In the genomic region with DNA sequence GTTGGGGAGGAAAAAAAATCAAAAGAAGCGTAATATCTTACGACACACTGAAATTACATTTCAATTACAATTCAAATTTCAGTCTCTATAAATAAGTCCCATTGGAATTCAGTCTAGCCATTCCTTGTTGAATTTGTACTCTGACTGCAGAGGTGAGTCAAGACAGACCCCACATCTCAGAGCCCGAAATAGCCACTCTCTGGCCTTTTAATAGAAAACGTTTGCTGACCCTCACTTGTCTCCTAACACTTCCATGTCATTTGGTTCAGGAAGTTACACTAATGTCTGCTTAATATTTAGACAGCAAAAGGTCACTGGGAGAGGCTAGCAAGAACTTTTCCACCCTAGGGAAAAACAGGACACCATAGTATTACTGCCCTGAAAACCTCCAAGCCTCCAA, we compare ENCODE assay signal across 22 mouse cellular contexts.
DNase-seq lines count a peak whose midpoint lies in the region; ATAC-seq and TF ChIP-seq lines count a peak whose summit lies in the region.
"Had no signal": no experiment of that assay in that cellular context is flagged by ENCODE, and none has a peak within 500 bp of the region (broad histone marks: within the 10 kb centered on the region; RNA-seq: fewer than 3 reads in every experiment).

No protein-coding gene starts in this region.

- 43% methylated on average over 4 of the region's 4 CpGs for WGBS in heart, embryonic 13.5 days
- 46% methylated on average over 4 of the region's 4 CpGs for WGBS in lung, embryonic 14.5 days
- WGBS in lung, adult 2 months, result 54% methylated on average over 4 of the region's 4 CpGs
- WGBS in forebrain, embryonic 10.5 days, result 85% methylated on average over 4 of the region's 4 CpGs

- H3K4me1 ChIP-seq in heart, embryonic 13.5 days, result peaks cover 16% of the 10 kb centered on the region
- no peaks in the 10 kb centered on the region for H3K4me1 ChIP-seq in lung, embryonic 14.5 days (ENCODE audit: insufficient read depth)
- no peaks in the 10 kb centered on the region for H3K4me1 ChIP-seq in lung, adult 2 months (ENCODE audit: control insufficient read depth, insufficient read depth, low read length)
- H3K4me1 ChIP-seq in forebrain, embryonic 10.5 days, result no peaks in the 10 kb centered on the region
- H3K4me1 ChIP-seq: embryonic facial prominence, embryonic 12.5 days; forebrain, embryonic 12.5 days; hindbrain, embryonic 13.5 days had no signal

- DNase-seq in embryo, embryonic 10.5 days (ENCODE audit: low spot score), result peak; percentile 8
- no peak for DNase-seq in embryo, embryonic 10 days (ENCODE audit: low spot score)
- DNase-seq in heart, adult 18-20 months, result no peak
- DNase-seq in lung, embryonic 14.5 days, result peak; percentile 35
- DNase-seq in lung, adult 2 months, result no peak
- no peak for DNase-seq in forebrain, embryonic 10.5 days (ENCODE audit: extremely low spot score, low spot score)
- DNase-seq: adrenal gland, adult 8-10 months; adrenal gland, postnatal 36 days; B cell, adult 2 months; cerebellum, adult 2 months; cerebellum, postnatal 10 days; gastrocnemius, postnatal 36 days; heart, adult 2 months; kidney, adult 11 months had no signal

- TF ChIP-seq POLR2A in lung, adult 2 months (IDR thresholded peaks at IDR 0.05; ENCODE audit: borderline replicate concordance, extremely low read depth, low read depth, low read length), result no peak

- no peak for ATAC-seq in heart, embryonic 13.5 days (ENCODE audit: extremely low read depth, insufficient number of reproducible peaks, low FRiP score, low TSS enrichment)
- no peak for ATAC-seq in lung, embryonic 14.5 days (ENCODE audit: insufficient read depth)
- ATAC-seq: CD4-positive, CD25-positive, alpha-beta regulatory T cell, adult 4 months; forebrain, embryonic 16.5 days; hindbrain, postnatal 0 days had no signal

- no peak for TF ChIP-seq CTCF in lung, embryonic 14.5 days (IDR thresholded peaks at IDR 0.05; ENCODE audit: low read depth)
- TF ChIP-seq CTCF in lung, adult 2 months (IDR thresholded peaks at IDR 0.05; ENCODE audit: insufficient read depth, low read length), result no peak

- H3K9ac ChIP-seq in heart, embryonic 13.5 days, result no peak overlapping the region
- no peak overlapping the region for H3K9ac ChIP-seq in lung, embryonic 14.5 days
- H3K9ac ChIP-seq: embryonic facial prominence, embryonic 12.5 days; forebrain, embryonic 12.5 days; hindbrain, embryonic 13.5 days had no signal

- no peaks in the 10 kb centered on the region for H3K36me3 ChIP-seq in heart, embryonic 13.5 days
- no peaks in the 10 kb centered on the region for H3K36me3 ChIP-seq in lung, embryonic 14.5 days (ENCODE audit: insufficient read depth)
- H3K36me3 ChIP-seq in forebrain, embryonic 10.5 days (replicated peaks), result no peaks in the 10 kb centered on the region
- H3K36me3 ChIP-seq: embryonic facial prominence, embryonic 12.5 days; forebrain, embryonic 12.5 days; G1E; hindbrain, embryonic 13.5 days had no signal

- no peaks in the 10 kb centered on the region for H3K27me3 ChIP-seq in heart, embryonic 13.5 days (replicated peaks)
- no peaks in the 10 kb centered on the region for H3K27me3 ChIP-seq in lung, embryonic 14.5 days (ENCODE audit: insufficient read depth, low read length)
- H3K27me3 ChIP-seq in forebrain, embryonic 10.5 days (ENCODE audit: poor library complexity, severe bottlenecking), result no peaks in the 10 kb centered on the region
- H3K27me3 ChIP-seq: embryonic facial prominence, embryonic 12.5 days; forebrain, embryonic 12.5 days; hindbrain, embryonic 13.5 days had no signal

- H3K27ac ChIP-seq in heart, embryonic 13.5 days (replicated peaks), result peak overlapping the region; percentile 62
- no peak overlapping the region for H3K27ac ChIP-seq in lung, embryonic 14.5 days (ENCODE audit: low read depth)
- H3K27ac ChIP-seq in forebrain, embryonic 10.5 days, result no peak overlapping the region
- H3K27ac ChIP-seq: embryonic facial prominence, embryonic 12.5 days; forebrain, embryonic 12.5 days; heart, adult 2 months; hindbrain, embryonic 13.5 days; hindbrain, postnatal 0 days had no signal

- no peak overlapping the region for H3K4me2 ChIP-seq in heart, embryonic 13.5 days
- H3K4me2 ChIP-seq in lung, embryonic 14.5 days, result no peak overlapping the region
- H3K4me2 ChIP-seq: embryonic facial prominence, embryonic 12.5 days; forebrain, embryonic 12.5 days; hindbrain, embryonic 13.5 days had no signal

- no peak overlapping the region for H3K4me3 ChIP-seq in heart, embryonic 13.5 days
- no peak overlapping the region for H3K4me3 ChIP-seq in lung, embryonic 14.5 days (ENCODE audit: low read depth, low read length)
- H3K4me3 ChIP-seq in lung, adult 2 months (replicated peaks; ENCODE audit: extremely low read depth, low read depth, low read length), result no peak overlapping the region
- H3K4me3 ChIP-seq in forebrain, embryonic 10.5 days, result no peak overlapping the region
- H3K4me3 ChIP-seq: embryonic facial prominence, embryonic 12.5 days; forebrain, embryonic 12.5 days; heart, adult 2 months; hindbrain, embryonic 13.5 days had no signal

- no peaks in the 10 kb centered on the region for H3K9me3 ChIP-seq in heart, embryonic 13.5 days
- H3K9me3 ChIP-seq in lung, embryonic 14.5 days (ENCODE audit: low read depth, low read length), result no peaks in the 10 kb centered on the region
- no peaks in the 10 kb centered on the region for H3K9me3 ChIP-seq in forebrain, embryonic 10.5 days
- H3K9me3 ChIP-seq: embryonic facial prominence, embryonic 12.5 days; forebrain, embryonic 12.5 days; G1E; hindbrain, embryonic 13.5 days had no signal

Comparison
In these comparisons a context has a peak if more than half of its experiments do, and no peak if none do; other contexts are left out.
1. DNase-seq: peak in embryo, embryonic 10.5 days (single experiment) and lung, embryonic 14.5 days (single experiment); none in embryo, embryonic 10 days (single experiment), heart, adult 18-20 months (0 of 2), lung, adult 2 months (single experiment) and forebrain, embryonic 10.5 days (single experiment).